Comparison of ENCODE assay signal across 26 mouse cellular contexts in the genomic region with DNA sequence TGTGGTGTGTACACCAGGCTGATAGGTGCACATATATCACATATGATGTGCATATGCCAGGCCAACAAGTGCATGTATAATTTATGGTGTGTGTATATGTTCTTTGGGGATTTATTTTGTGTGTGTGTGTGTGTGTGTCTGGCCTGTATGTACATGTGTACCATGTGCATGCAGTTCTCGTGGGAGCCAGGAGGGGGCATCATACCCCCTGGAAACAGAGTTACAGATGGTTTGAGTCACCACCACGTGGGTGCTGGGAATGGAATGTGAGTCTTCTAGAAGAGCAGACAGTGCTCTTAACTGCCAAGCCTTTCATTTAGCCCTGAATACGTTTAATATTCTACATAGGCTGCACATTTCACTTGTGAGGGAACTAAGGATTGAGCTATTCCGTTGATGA.
DNase-seq lines count a peak whose midpoint lies in the region; ATAC-seq and TF ChIP-seq lines count a peak whose summit lies in the region.
"Had no signal": no experiment of that assay in that cellular context is flagged by ENCODE, and none has a peak within 500 bp of the region (broad histone marks: within the 10 kb centered on the region; RNA-seq: fewer than 3 reads in every experiment).

No protein-coding gene starts in this region.

- DNase-seq in gastrocnemius, adult 2 months: no peak
- no peak for DNase-seq in gastrocnemius, postnatal 25 days
- no peak for DNase-seq in layer of hippocampus, adult 2 months (ENCODE audit: low spot score in 2 of 2)
- no peak for DNase-seq in layer of hippocampus, adult 8-10 months (ENCODE audit: low spot score in 2 of 2)
- no peak for DNase-seq in midbrain, postnatal 0 days (ENCODE audit: low spot score)
- DNase-seq in stomach, postnatal 0 days (ENCODE audit: low spot score): no peak
- DNase-seq in cerebellum, adult 8-10 months: no peak
- DNase-seq: adrenal gland, postnatal 14 days; cerebellum, adult 9-11 months; heart, postnatal 4 days; lung, adult 18-20 months; lung, postnatal 36 days; retina, postnatal 1 day; right cerebral cortex, postnatal 25 days; spleen, adult 18-20 months; thymus, postnatal 25 days had no signal

- no peak overlapping the region for H3K4me3 ChIP-seq in gastrocnemius, adult 2 months
- H3K4me3 ChIP-seq in layer of hippocampus, adult 2 months: no peak overlapping the region
- H3K4me3 ChIP-seq in midbrain, postnatal 0 days (ENCODE audit: low read depth, low read length): no peak overlapping the region
- no peak overlapping the region for H3K4me3 ChIP-seq in midbrain, embryonic 13.5 days (replicated peaks)
- no peak overlapping the region for H3K4me3 ChIP-seq in stomach, postnatal 0 days (ENCODE audit: low read depth, low read length)
- H3K4me3 ChIP-seq: heart, embryonic 15.5 days; hindbrain, embryonic 15.5 days; limb, embryonic 13.5 days; midbrain, embryonic 15.5 days; myocyte; neural tube, embryonic 13.5 days had no signal

- peaks cover 16% of the 10 kb centered on the region; the same call in 1 of the 2 replicates for H3K4me1 ChIP-seq in midbrain, postnatal 0 days (ENCODE audit: insufficient read depth, low read length)
- H3K4me1 ChIP-seq in midbrain, embryonic 13.5 days (replicated peaks): peaks cover 39% of the 10 kb centered on the region
- H3K4me1 ChIP-seq in stomach, postnatal 0 days (replicated peaks; ENCODE audit: control insufficient read depth, insufficient read depth): no peaks in the 10 kb centered on the region

- 83% methylated on average over 4 of the region's 4 CpGs for WGBS in midbrain, postnatal 0 days
- 85% methylated on average over 4 of the region's 4 CpGs for WGBS in midbrain, embryonic 13.5 days
- WGBS in stomach, postnatal 0 days: 82% methylated on average over 4 of the region's 4 CpGs

- TF ChIP-seq CTCF in gastrocnemius, adult 2 months (IDR thresholded peaks at IDR 0.05): peak; percentile 27; the same call in 1 of the 2 replicates
- peak; percentile 53 for TF ChIP-seq CTCF in layer of hippocampus, adult 2 months (conservative IDR thresholded peaks at IDR 0.05)
- TF ChIP-seq CTCF in midbrain, postnatal 0 days (IDR thresholded peaks at IDR 0.05): peak; percentile 40
- TF ChIP-seq CTCF in stomach, postnatal 0 days (IDR thresholded peaks at IDR 0.05; ENCODE audit: low read depth): peak; percentile 47

- H3K27ac ChIP-seq in gastrocnemius, adult 2 months: no peak overlapping the region
- H3K27ac ChIP-seq in layer of hippocampus, adult 2 months: no peak overlapping the region
- H3K27ac ChIP-seq in midbrain, postnatal 0 days (ENCODE audit: low read depth, low read length): no peak overlapping the region
- no peak overlapping the region for H3K27ac ChIP-seq in midbrain, embryonic 13.5 days
- H3K27ac ChIP-seq in stomach, postnatal 0 days (replicated peaks): no peak overlapping the region
- H3K27ac ChIP-seq: heart, embryonic 15.5 days; hindbrain, embryonic 15.5 days; limb, embryonic 13.5 days; midbrain, embryonic 15.5 days; neural tube, embryonic 13.5 days had no signal

- no peak overlapping the region for H3K4me2 ChIP-seq in midbrain, postnatal 0 days (ENCODE audit: low read depth, low read length, poor library complexity, severe bottlenecking)
- H3K4me2 ChIP-seq in midbrain, embryonic 13.5 days (replicated peaks): no peak overlapping the region
- no peak overlapping the region for H3K4me2 ChIP-seq in stomach, postnatal 0 days (replicated peaks; ENCODE audit: low read depth)
- H3K4me2 ChIP-seq: heart, embryonic 15.5 days; hindbrain, embryonic 15.5 days; limb, embryonic 13.5 days; midbrain, embryonic 15.5 days; neural tube, embryonic 13.5 days had no signal

- H3K9me3 ChIP-seq in midbrain, postnatal 0 days (ENCODE audit: low read length): no peaks in the 10 kb centered on the region
- no peaks in the 10 kb centered on the region for H3K9me3 ChIP-seq in midbrain, embryonic 13.5 days
- no peaks in the 10 kb centered on the region for H3K9me3 ChIP-seq in stomach, postnatal 0 days (ENCODE audit: control insufficient read depth, low read length)
- H3K9me3 ChIP-seq: heart, embryonic 15.5 days; hindbrain, embryonic 15.5 days; midbrain, embryonic 15.5 days had no signal

- no peaks in the 10 kb centered on the region for H3K27me3 ChIP-seq in midbrain, postnatal 0 days (ENCODE audit: insufficient read depth, low read length)
- no peaks in the 10 kb centered on the region for H3K27me3 ChIP-seq in midbrain, embryonic 13.5 days
- no peaks in the 10 kb centered on the region for H3K27me3 ChIP-seq in stomach, postnatal 0 days (ENCODE audit: control insufficient read depth, insufficient read depth, low read length)
- H3K27me3 ChIP-seq: midbrain, embryonic 15.5 days had no signal

- no peak for TF ChIP-seq EP300 in stomach, postnatal 0 days (optimal IDR thresholded peaks at IDR 0.05)

- H3K9ac ChIP-seq in midbrain, postnatal 0 days (replicated peaks; ENCODE audit: low read length, poor library complexity, severe bottlenecking): no peak overlapping the region
- no peak overlapping the region for H3K9ac ChIP-seq in midbrain, embryonic 13.5 days (replicated peaks)
- no peak overlapping the region for H3K9ac ChIP-seq in stomach, postnatal 0 days (ENCODE audit: low read length)
- H3K9ac ChIP-seq: heart, embryonic 15.5 days; hindbrain, embryonic 15.5 days; limb, embryonic 13.5 days; midbrain, embryonic 15.5 days; neural tube, embryonic 13.5 days had no signal

- no peaks in the 10 kb centered on the region for H3K36me3 ChIP-seq in midbrain, postnatal 0 days (ENCODE audit: insufficient read depth, low read length)
- H3K36me3 ChIP-seq in midbrain, embryonic 13.5 days: no peaks in the 10 kb centered on the region
- no peaks in the 10 kb centered on the region for H3K36me3 ChIP-seq in stomach, postnatal 0 days (ENCODE audit: control insufficient read depth, insufficient read depth, low read length)
- H3K36me3 ChIP-seq: G1E; heart, embryonic 15.5 days; hindbrain, embryonic 15.5 days; limb, embryonic 13.5 days; midbrain, embryonic 15.5 days; neural tube, embryonic 13.5 days had no signal

- ATAC-seq in midbrain, postnatal 0 days (ENCODE audit: low FRiP score): no peak
- no peak for ATAC-seq in midbrain, embryonic 13.5 days
- ATAC-seq in stomach, postnatal 0 days (ENCODE audit: low FRiP score, low TSS enrichment): no peak
- ATAC-seq: intestine, embryonic 16.5 days; midbrain, embryonic 15.5 days; Patski had no signal

- intact Hi-C loops in gastrocnemius, adult 2 months (cut with DNase I): no loop called here
